Mouse (Mus musculus): ENCODE measurements around the gene Mpi.

GRCm38 (mm10) chr9:57522861-57523246 is 29.7 kb downstream of the Mpi start:
- TF ChIP-seq IRF4 (IDR thresholded peaks at IDR 0.05; ENCODE audit: low read depth, low read length) (no peak), BHLHE40 (IDR thresholded peaks at IDR 0.05; ENCODE audit: low read depth, low read length) (no peak), NRF1 (IDR thresholded peaks at IDR 0.05; ENCODE audit: low read depth, low read length) (no peak), HCFC1 (IDR thresholded peaks at IDR 0.05; ENCODE audit: low read depth, low read length) (no peak), CTCF (conservative IDR thresholded peaks at IDR 0.05 in 1 of 2, IDR thresholded peaks at IDR 0.05 in 1 of 2; ENCODE audit: low read depth in 2 of 2, low read length in 2 of 2) (no peak), USF2 (conservative IDR thresholded peaks at IDR 0.05; ENCODE audit: low read depth, low read length) (no peak), ETS1 (conservative IDR thresholded peaks at IDR 0.05; ENCODE audit: low read depth, low read length) (no peak), MAX (IDR thresholded peaks at IDR 0.05; ENCODE audit: low read length) (no peak), UBTF (IDR thresholded peaks at IDR 0.05; ENCODE audit: low read depth, low read length) (no peak), ZNF384 (IDR thresholded peaks at IDR 0.05; ENCODE audit: low read depth, low read length) (no peak), POLR2A (IDR thresholded peaks at IDR 0.05; ENCODE audit: low read depth, low read length) (no peak)
